Mouse (Mus musculus) brain, adult 2 months (tissue): ENCODE results near the gene Zfp653.
"Not testable (repeated sequence)": the region's sequence is repeated elsewhere in the genome, so short reads cannot be mapped to it uniquely, and the experiment has no call there.

ENCODE experiments used
- DNase-seq: peaks from one replicate; pipeline ENCODE4 v3.0.0; 2011; ENCODE audit warnings: low read depth, low spot score

Zfp653 gene

GRCm38 (mm10) chr9:22070791-22071573 lies at the start of gene Zfp653, which contains the start of gene Gm49318:
Gene Zfp653, minus strand, starts transcription at chr9:22071376.
Gene Gm49318, minus strand, starts transcription at chr9:22071259.
- peak; percentile 99 for DNase-seq

DNA sequence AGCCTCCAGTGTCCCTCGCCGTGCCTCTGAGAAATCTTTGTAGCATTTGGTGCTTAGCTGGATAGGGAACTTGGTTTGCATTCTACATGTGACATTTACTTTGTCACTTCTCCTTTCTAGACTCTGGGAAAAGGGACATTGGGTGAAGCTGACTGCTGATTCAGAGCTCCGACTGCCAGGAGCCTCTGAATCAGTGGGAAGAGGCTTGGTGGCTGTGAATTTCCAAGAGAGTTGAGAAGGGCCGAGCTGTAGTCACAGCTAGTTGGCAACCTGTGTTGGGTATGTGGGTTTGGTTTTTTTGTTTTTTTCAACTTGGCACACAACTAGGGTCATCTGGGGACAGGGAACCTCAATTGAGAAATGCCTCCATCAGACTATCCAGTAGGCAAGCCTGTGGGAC lies 48.4 kb upstream of the Zfp653 start:
- peak; percentile 80 for DNase-seq

DNA sequence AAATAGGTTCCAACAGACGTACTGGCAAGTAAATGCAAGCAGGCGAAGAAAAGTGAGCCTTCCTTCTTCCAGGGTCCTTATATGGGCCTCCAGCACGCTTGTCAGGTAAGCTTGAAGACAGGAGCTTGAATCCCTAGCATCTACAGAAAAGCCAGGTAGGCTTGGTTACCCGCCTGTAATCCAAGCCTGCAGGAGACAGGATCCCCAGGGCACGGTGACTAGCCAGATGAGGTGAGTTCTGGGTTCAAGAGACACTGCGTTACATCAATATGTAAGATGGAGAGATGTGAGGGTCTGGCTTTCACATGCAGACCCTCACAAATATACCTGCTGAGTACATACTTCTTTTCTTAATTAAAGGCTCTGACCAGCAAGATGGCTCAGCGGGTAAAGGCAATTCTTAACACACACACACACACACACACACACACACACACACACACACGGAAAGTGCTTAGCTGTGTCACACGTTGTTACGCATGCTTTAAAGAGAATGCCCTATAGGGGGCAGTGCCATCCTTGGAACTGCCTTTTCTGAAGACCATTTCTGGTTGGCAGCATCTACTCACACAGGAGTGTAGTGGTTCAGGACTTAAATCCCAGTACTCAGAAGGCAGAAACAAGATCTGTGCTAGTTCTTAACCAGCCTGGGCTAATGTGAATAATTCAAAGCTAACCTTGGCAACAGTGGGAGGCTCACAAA lies 46.7 kb upstream of the Zfp653 start:
- DNase-seq: peak; percentile 95

DNA sequence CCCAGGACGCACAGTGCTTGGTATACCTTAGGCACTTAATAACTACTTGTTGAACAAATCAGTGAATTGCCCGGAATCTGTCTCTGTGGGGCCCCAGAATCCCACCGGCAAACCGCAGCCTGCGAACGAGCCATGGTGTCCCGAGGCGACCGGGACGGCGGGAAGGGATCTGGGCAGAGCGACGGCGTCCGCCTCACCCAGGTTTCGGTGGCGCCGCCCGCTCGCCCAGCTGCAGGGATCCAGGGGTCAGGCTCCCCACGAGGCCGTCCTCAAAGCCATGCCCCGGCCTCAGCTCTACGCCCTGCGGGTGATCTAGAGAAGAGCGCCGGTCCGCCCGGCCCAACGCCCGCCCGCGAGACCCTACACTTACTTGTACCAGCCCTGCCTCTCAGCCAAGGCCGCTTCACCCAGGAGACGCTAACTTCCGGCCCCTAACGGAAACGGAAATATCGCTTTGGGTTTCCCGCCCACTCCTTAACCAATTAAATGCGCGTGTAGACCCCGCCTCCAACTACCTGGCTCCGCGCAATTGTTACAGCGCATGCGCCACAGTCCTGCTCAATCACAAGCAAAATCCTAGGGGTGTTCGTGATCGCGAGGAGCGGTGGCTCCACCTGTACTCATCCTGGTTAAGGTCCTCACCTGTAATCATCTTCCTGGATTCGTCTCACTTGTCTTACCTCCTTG lies 45.7 kb upstream of the Zfp653 start, which contains the start of gene Elof1:
Gene Elof1 (minus strand): TSS at position 433 of the 687 bp plus-strand sequence.
- peak; percentile 99 for DNase-seq

DNA sequence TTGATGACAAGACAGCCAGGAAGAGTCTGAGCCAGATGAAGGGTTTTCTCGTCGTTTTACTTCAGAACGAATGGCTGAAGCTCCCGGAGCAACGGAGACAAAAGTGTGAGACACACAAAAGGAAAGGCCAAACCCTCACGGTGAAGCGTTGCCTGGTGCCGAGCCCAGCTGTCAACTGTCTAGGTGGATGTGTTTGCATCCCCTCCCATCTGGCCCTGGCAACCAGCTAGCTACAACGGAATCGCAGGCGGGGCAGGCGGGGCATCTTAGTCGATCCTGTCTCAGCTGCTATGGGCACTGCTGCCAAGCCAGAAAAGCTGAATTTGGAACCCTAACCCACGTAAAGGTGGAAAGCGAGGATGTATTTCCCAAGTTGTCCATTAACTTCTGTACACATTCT lies 44.9 kb upstream of the Zfp653 start:
- DNase-seq: peak; percentile 28

DNA sequence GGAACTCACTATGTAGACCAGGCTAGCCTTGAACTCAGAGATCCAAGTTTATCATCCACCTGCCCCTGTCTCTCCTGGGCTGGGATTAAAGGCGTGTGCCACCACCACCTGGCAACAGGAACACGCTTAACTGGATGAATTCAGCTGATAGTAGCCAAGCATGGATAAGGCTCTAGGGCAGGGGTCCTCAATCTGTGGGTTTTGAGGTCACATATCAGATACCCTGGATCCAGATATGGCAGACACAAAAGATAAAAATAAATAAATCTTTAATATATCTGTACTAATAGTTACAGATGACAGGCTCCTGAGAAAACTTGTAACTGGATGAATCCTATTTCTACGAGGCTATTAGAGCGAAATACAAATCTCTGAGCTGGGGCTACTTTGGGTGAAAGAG lies 44.5 kb upstream of the Zfp653 start:
- DNase-seq: no peak

GRCm38 (mm10) chr9:22108194-22108593 lies 37.0 kb upstream of the Zfp653 start:
- DNase-seq: no peak

DNA sequence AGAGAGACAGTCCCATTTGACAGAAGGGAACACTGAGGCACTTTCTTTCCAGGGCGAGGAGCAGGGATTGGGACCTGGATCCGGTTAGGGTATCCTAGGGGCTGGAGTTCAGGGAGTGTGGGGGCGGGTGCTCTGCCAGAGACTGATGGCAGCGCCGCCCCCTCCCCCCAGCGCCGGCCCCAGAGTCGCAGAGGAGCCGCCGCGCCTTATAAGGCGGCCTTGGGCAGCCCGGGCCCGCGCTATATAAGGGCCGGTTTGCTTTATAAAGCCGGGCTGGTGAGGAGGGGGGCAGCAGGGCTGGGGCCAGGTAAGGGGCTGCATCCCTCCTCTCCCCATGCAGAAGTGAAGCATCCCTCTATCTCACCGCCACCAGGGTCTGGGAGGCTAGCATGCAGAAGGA lies 28.7 kb upstream of the Zfp653 start:
- DNase-seq: no peak

DNA sequence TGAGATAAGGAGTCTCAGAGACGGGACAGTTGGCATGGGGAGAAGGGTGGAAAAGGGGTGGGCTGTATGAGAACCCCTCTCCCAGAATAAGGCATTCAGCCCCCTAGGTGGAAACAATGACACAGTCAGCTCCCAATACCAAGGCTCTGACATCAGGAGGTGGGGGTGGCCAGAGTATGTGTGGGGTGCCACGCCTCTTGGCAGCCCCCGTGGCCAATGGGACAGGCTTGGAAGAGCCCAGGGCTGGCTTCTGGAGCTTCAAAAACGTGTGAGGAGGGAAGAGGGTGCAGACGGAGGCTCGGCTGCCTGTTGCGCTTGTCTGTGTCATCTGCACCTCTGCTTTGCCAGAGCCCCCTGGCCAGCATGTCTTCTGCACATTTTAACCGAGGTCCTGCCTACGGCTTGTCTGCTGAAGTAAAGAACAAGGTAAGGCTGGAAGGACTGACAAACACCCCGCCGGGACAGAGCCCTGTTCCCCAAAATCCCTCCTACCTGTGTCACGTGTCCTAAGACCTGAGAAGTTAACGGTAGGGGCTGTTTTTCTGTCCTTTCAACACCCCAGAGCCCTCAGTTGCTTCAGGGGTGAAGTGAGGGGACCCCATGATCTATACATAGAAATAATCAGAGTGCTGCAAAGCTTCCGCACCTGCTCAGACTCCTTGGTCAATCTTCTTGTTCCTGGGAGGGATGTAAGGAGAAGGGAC lies 28.0 kb upstream of the Zfp653 start, which contains the start of gene Cnn1:
Gene Cnn1 (plus strand): TSS at position 224 of the 704 bp plus-strand sequence.
- DNase-seq: no peak

DNA sequence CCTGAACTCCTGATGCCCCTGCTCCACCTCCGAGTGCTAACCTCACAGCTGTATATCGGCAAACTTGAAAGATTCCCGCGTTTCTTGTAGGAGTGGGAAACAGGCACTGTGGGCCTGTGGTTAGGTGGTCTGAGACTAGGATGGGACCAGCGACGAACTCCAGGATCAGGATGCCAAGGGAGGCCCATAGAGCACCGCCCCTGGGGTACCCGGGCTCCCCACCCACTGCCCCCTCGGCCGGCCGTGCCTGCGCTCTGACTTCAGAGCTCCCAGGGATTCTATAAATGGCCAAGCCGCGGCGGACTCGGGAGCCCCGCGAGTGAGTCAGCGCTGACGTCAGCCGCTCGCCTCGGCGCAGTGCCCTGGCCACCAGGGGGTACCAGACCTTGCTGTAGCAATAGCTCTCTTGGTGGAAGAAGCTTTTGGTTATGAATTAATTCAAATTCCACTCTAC lies 24.7 kb upstream of the Zfp653 start:
- DNase-seq: peak; percentile 88

- no peak for DNase-seq
Measured at GRCm38 (mm10) chr9:22092746-22093145, 21.6 kb upstream of the Zfp653 start.

GRCm38 (mm10) chr9:22089986-22090385 lies 18.8 kb upstream of the Zfp653 start:
- DNase-seq: no peak

DNA sequence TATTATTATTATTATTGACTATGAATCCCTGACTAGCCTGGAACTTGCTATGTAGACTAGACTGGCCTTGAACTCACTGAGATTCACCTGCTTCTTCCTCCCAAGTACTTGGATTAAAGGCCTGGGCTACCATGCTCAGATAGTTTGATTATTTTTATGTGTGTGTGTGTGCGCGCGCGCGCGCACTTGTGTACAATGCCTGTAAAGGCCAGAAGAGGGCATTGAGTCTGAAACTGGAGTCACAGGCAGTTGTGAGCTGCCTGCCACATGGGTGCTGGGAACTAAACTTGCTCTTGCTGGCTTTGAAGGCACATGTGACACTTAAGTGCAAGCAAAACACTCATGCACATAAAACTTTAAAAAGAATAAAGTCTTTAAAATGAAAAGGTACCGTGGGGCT lies 18.1 kb upstream of the Zfp653 start:
- DNase-seq: no peak

- no peak for DNase-seq
Measured at GRCm38 (mm10) chr9:22087034-22087618, 15.9 kb upstream of the Zfp653 start.

GRCm38 (mm10) chr9:22086012-22086411 lies 14.8 kb upstream of the Zfp653 start:
- DNase-seq: no peak

GRCm38 (mm10) chr9:22085022-22085834 lies 14.1 kb upstream of the Zfp653 start, which contains the start of gene Ecsit:
Gene Ecsit, minus strand, starts transcription at chr9:22085438.
- peak; percentile 99 for DNase-seq

DNA sequence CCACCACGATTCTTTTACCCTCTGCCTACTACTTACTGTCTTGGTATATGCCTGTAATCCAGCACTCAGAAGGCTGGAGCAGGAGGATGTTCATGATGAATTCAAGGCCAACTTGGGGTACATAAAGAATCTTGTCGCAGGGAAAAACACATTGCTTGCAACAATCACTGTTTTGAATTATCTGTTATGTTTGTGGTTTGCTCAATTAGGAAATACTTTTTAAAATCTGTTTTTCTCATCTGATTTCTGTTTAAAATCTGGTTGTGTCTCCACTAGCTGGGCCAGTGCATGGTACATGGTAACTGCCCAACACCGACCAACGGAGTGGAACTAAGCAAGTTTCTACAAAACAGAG lies 13.5 kb upstream of the Zfp653 start:
- no peak for DNase-seq

DNA sequence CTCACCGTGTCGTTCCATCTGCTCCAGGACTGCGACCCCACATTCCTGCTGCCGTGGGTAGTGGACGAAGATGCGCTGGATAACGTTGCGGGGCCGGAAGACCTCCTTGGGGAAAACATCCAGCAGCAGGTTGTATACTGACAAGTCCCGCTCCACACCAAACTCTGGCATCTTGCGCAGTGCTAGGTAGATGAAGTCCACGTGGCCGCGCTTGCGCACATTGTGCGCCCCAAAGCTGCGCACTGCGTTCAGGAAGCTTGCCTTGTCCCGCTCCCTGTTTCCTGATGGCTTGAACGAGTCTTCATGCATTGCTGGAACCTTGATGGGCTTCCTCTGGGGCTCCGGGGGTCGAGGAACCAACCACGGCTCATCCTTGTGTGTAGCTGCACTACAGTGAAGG lies 5.0 kb upstream of the Zfp653 start:
- DNase-seq: no peak

- DNase-seq: not testable (repeated sequence)
Measured at GRCm38 (mm10) chr9:22075778-22076177, 4.6 kb upstream of the Zfp653 start.

DNA sequence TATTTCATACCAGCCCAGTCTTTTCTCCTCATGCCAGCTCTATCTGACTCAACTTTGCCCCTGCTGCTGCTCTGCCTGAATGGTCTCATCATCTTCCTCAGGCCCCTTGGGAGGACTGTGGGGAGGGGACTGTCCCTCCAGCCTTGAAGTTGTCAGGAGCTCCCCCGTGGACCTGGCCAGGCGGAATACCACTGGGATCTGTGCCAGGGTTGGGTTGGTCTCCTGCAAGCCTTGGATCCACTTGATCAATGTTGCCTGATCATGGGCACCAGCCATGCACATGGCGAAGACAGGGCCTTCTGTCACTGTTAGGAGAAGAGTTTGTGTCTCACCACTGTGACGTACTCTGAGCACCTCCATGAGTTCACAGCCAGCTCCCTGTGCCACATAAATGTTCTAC lies 1.1 kb upstream of the Zfp653 start:
- DNase-seq: no peak
